Mouse (Mus musculus): ENCODE measurements around the gene 1700001K19Rik.

- TF ChIP-seq CTCF (IDR thresholded peaks at IDR 0.05; ENCODE audit: low read depth): peak; percentile 25
- TF ChIP-seq EP300 (IDR thresholded peaks at IDR 0.05; ENCODE audit: low read depth): no peak
Observed at GRCm38 (mm10) chr12:110650241-110650641, 32.2 kb downstream of the 1700001K19Rik start.

All from liver, postnatal 0 days (tissue).